Comparison of ENCODE assay signal across 8 mouse cellular contexts in genomic region chr16:95585541-95586310, GRCm38 (mm10). TPM values are rescaled to one million over a fixed set of nuclear protein-coding genes. Genes with fewer than 3 reads are reported as not detected.
DNase-seq lines count a peak whose midpoint lies in the region; ATAC-seq and TF ChIP-seq lines count a peak whose summit lies in the region.

No protein-coding gene starts in this region.

- no peaks in the 10 kb centered on the region for H3K27me3 ChIP-seq in ES-Bruce4 (ENCODE audit: control insufficient read depth, insufficient read depth, low read length, poor library complexity, severe bottlenecking)
- peaks cover 23% of the 10 kb centered on the region for H3K27me3 ChIP-seq in forebrain, embryonic 11.5 days (ENCODE audit: control insufficient read depth, insufficient read depth, low read length)
- peaks cover 15% of the 10 kb centered on the region for H3K27me3 ChIP-seq in hindbrain, embryonic 16.5 days (replicated peaks; ENCODE audit: control insufficient read depth, insufficient read depth, low read length)
- peaks cover 47% of the 10 kb centered on the region for H3K27me3 ChIP-seq in liver, embryonic 11.5 days (replicated peaks; ENCODE audit: control insufficient read depth, insufficient read depth, low read length)
- H3K27me3 ChIP-seq in midbrain, embryonic 16.5 days (ENCODE audit: control insufficient read depth, insufficient read depth, low read depth, low read length) = peaks cover 20% of the 10 kb centered on the region
- no peaks in the 10 kb centered on the region; the same call in 1 of the 2 replicates for H3K27me3 ChIP-seq in stomach, postnatal 0 days (ENCODE audit: control insufficient read depth, insufficient read depth, low read length)

- peak overlapping the region; percentile 61 for H3K4me3 ChIP-seq in ES-Bruce4 (ENCODE audit: low read depth, low read length)
- peak overlapping the region; percentile 43 for H3K4me3 ChIP-seq in forebrain, embryonic 11.5 days (ENCODE audit: low read depth, low read length)
- peak overlapping the region; percentile 50 for H3K4me3 ChIP-seq in hindbrain, embryonic 16.5 days (ENCODE audit: low read length)
- peak overlapping the region; percentile 43 for H3K4me3 ChIP-seq in liver, embryonic 11.5 days (ENCODE audit: low read depth, low read length)
- peak overlapping the region; percentile 47 for H3K4me3 ChIP-seq in midbrain, embryonic 16.5 days (ENCODE audit: low read depth, low read length)
- peak overlapping the region; percentile 41 for H3K4me3 ChIP-seq in stomach, postnatal 0 days (ENCODE audit: low read depth, low read length)

- no peak for TF ChIP-seq CTCF in ES-Bruce4 (IDR thresholded peaks at IDR 0.05; ENCODE audit: low read depth, low read length)
- TF ChIP-seq CTCF in stomach, postnatal 0 days (IDR thresholded peaks at IDR 0.05; ENCODE audit: low read depth) = peak; percentile 62

- H3K27ac ChIP-seq in ES-Bruce4 (ENCODE audit: insufficient read depth, low read length) = no peak overlapping the region
- H3K27ac ChIP-seq in forebrain, embryonic 11.5 days (ENCODE audit: low read depth, low read length) = no peak overlapping the region
- no peak overlapping the region for H3K27ac ChIP-seq in hindbrain, embryonic 16.5 days (ENCODE audit: low read depth, low read length)
- H3K27ac ChIP-seq in liver, embryonic 11.5 days (ENCODE audit: low read depth, low read length) = no peak overlapping the region
- no peak overlapping the region for H3K27ac ChIP-seq in midbrain, embryonic 16.5 days (ENCODE audit: low read length)
- no peak overlapping the region for H3K27ac ChIP-seq in stomach, postnatal 0 days (replicated peaks)

- WGBS in forebrain, embryonic 11.5 days = 0% methylated on average over 36 of the region's 36 CpGs
- WGBS in hindbrain, embryonic 16.5 days = under 1% methylated on average over 35 of the region's 36 CpGs
- WGBS in liver, embryonic 11.5 days = 2% methylated on average over 35 of the region's 36 CpGs
- under 1% methylated on average over 34 of the region's 36 CpGs for WGBS in midbrain, embryonic 16.5 days
- 1% methylated on average over 33 of the region's 36 CpGs for WGBS in stomach, postnatal 0 days

- H3K4me1 ChIP-seq in ES-Bruce4 (ENCODE audit: control insufficient read depth, insufficient read depth, low read length) = no peaks in the 10 kb centered on the region
- H3K4me1 ChIP-seq in forebrain, embryonic 11.5 days (replicated peaks; ENCODE audit: control insufficient read depth, insufficient read depth, low read length) = peaks cover 11% of the 10 kb centered on the region; the same call in 1 of the 2 replicates
- peaks cover 16% of the 10 kb centered on the region for H3K4me1 ChIP-seq in hindbrain, embryonic 16.5 days (ENCODE audit: control insufficient read depth, insufficient read depth, low read depth, low read length)
- H3K4me1 ChIP-seq in liver, embryonic 11.5 days (replicated peaks; ENCODE audit: control insufficient read depth, insufficient read depth, low read length) = peaks cover 3% of the 10 kb centered on the region; the same call in 1 of the 2 replicates
- peaks cover 14% of the 10 kb centered on the region for H3K4me1 ChIP-seq in midbrain, embryonic 16.5 days (ENCODE audit: control insufficient read depth, insufficient read depth, low read length)
- H3K4me1 ChIP-seq in stomach, postnatal 0 days (replicated peaks; ENCODE audit: control insufficient read depth, insufficient read depth) = 0 out of 2 replicates have a peak, but pooled peaks cover 3% of the 10 kb centered on the region

- TF ChIP-seq EP300 in ES-Bruce4 (IDR thresholded peaks at IDR 0.05; ENCODE audit: insufficient read depth, low read depth, low read length) = no peak
- TF ChIP-seq EP300 in stomach, postnatal 0 days (optimal IDR thresholded peaks at IDR 0.05) = no peak

- peak overlapping the region; percentile 87 for H3K4me2 ChIP-seq in forebrain, embryonic 11.5 days (ENCODE audit: low read depth, low read length, severe bottlenecking)
- H3K4me2 ChIP-seq in hindbrain, embryonic 16.5 days (ENCODE audit: low read length) = peak overlapping the region; percentile 89
- peak overlapping the region; percentile 71 for H3K4me2 ChIP-seq in liver, embryonic 11.5 days
- H3K4me2 ChIP-seq in midbrain, embryonic 16.5 days (ENCODE audit: low read length) = peak overlapping the region; percentile 90
- H3K4me2 ChIP-seq in stomach, postnatal 0 days (replicated peaks; ENCODE audit: low read depth) = peak overlapping the region; percentile 65

- H3K36me3 ChIP-seq in ES-Bruce4 (ENCODE audit: control insufficient read depth, insufficient read depth, low read length, poor library complexity, severe bottlenecking) = no peaks in the 10 kb centered on the region
- H3K36me3 ChIP-seq in forebrain, embryonic 11.5 days (ENCODE audit: control insufficient read depth, insufficient read depth, low read length) = no peaks in the 10 kb centered on the region
- no peaks in the 10 kb centered on the region for H3K36me3 ChIP-seq in hindbrain, embryonic 16.5 days (ENCODE audit: control insufficient read depth, insufficient read depth, low read length)
- H3K36me3 ChIP-seq in liver, embryonic 11.5 days (ENCODE audit: control insufficient read depth, insufficient read depth, low read length) = no peaks in the 10 kb centered on the region
- no peaks in the 10 kb centered on the region for H3K36me3 ChIP-seq in midbrain, embryonic 16.5 days (ENCODE audit: control insufficient read depth, insufficient read depth, low read length)
- H3K36me3 ChIP-seq in stomach, postnatal 0 days (ENCODE audit: control insufficient read depth, insufficient read depth, low read length) = no peaks in the 10 kb centered on the region

- H3K9ac ChIP-seq in ES-Bruce4 (ENCODE audit: low read depth, poor library complexity, severe bottlenecking) = 0 out of 2 replicates have a peak overlapping the region, but pooled peaks have one; percentile 11
- H3K9ac ChIP-seq in forebrain, embryonic 11.5 days (ENCODE audit: low read length) = peak overlapping the region; percentile 54
- H3K9ac ChIP-seq in hindbrain, embryonic 16.5 days (ENCODE audit: low read depth, low read length) = peak overlapping the region; percentile 54
- H3K9ac ChIP-seq in liver, embryonic 11.5 days (ENCODE audit: low read depth, low read length) = no peak overlapping the region
- peak overlapping the region; percentile 58 for H3K9ac ChIP-seq in midbrain, embryonic 16.5 days (ENCODE audit: low read depth, low read length)
- H3K9ac ChIP-seq in stomach, postnatal 0 days (ENCODE audit: low read length) = 0 out of 2 replicates have a peak overlapping the region, but pooled peaks have one; percentile 23

- TF ChIP-seq POLR2A in ES-Bruce4 (IDR thresholded peaks at IDR 0.05; ENCODE audit: insufficient read depth, low read length) = no peak

- no peaks in the 10 kb centered on the region for H3K9me3 ChIP-seq in ES-Bruce4 (replicated peaks; ENCODE audit: control insufficient read depth, insufficient read depth, low read length, poor library complexity, severe bottlenecking)
- H3K9me3 ChIP-seq in forebrain, embryonic 11.5 days (ENCODE audit: control insufficient read depth, low read length) = no peaks in the 10 kb centered on the region
- no peaks in the 10 kb centered on the region for H3K9me3 ChIP-seq in hindbrain, embryonic 16.5 days (ENCODE audit: control insufficient read depth, low read length)
- H3K9me3 ChIP-seq in liver, embryonic 11.5 days (ENCODE audit: control insufficient read depth, low read length) = no peaks in the 10 kb centered on the region
- H3K9me3 ChIP-seq in midbrain, embryonic 16.5 days (replicated peaks; ENCODE audit: control insufficient read depth, low read length, poor library complexity, severe bottlenecking) = no peaks in the 10 kb centered on the region; the same call in 1 of the 2 replicates
- H3K9me3 ChIP-seq in stomach, postnatal 0 days (ENCODE audit: control insufficient read depth, low read length) = no peaks in the 10 kb centered on the region

- DNase-seq in adrenal gland, adult 2 months = peak; percentile 35
- DNase-seq in forebrain, embryonic 11.5 days (ENCODE audit: low spot score) = peak; percentile 84
- DNase-seq in liver, embryonic 11.5 days (ENCODE audit: low spot score) = peak; percentile 62
- peak; percentile 66 for DNase-seq in stomach, postnatal 0 days (ENCODE audit: low spot score)
- DNase-seq in spleen, postnatal 14 days (ENCODE audit: low spot score in 2 of 2) = no peak

- peak; percentile 95 for ATAC-seq in forebrain, embryonic 11.5 days (replicated peaks; ENCODE audit: low FRiP score)
- peak; percentile 73 for ATAC-seq in hindbrain, embryonic 16.5 days
- ATAC-seq in liver, embryonic 11.5 days (replicated peaks; ENCODE audit: low FRiP score) = peak; percentile 65
- peak; percentile 86 for ATAC-seq in midbrain, embryonic 16.5 days
- peak; percentile 87 for ATAC-seq in stomach, postnatal 0 days (ENCODE audit: low FRiP score, low TSS enrichment)

RNA-seq across cellular contexts. Expression of gene Erg, which starts 0.7 kb away (rescaled TPM):
- 0.21 and 0.28 TPM in 2 replicates for polyA plus RNA-seq in ES-Bruce4 (2011; ENCODE audit: insufficient read depth, insufficient read length, low read depth, missing spikeins)
- total RNA-seq in adrenal gland, adult 2 months (2021) = 10 to 100 TPM; 14.0 to 18.3 TPM
- 13.8 and 14.2 TPM in 2 replicates for polyA plus RNA-seq in adrenal gland, adult 2 months (2012; rRNA removed)
- polyA plus RNA-seq in forebrain, embryonic 11.5 days (2014; fragmentation: Nextera tagmentation; extraction: Ambion mirVana) = 1.8 and 2.1 TPM in 2 replicates
- polyA plus RNA-seq in hindbrain, embryonic 16.5 days (2015; fragmentation: Nextera tagmentation; extraction: Ambion mirVana) = 1.8 and 2.2 TPM in 2 replicates
- polyA plus RNA-seq in liver, embryonic 11.5 days (2014; fragmentation: Nextera tagmentation; extraction: Ambion mirVana) = 2.2 and 3.8 TPM in 2 replicates
- polyA plus RNA-seq in midbrain, embryonic 16.5 days (2015; fragmentation: Nextera tagmentation; extraction: Ambion mirVana) = 1.3 and 1.4 TPM in 2 replicates
- polyA plus RNA-seq in stomach, postnatal 0 days (2015; fragmentation: Nextera tagmentation; extraction: Ambion mirVana) = 1.3 and 2.1 TPM in 2 replicates

Comparison
In these comparisons a context has a peak if more than half of its experiments do, and no peak if none do; other contexts are left out.
1. DNase-seq: peak in adrenal gland, adult 2 months (single experiment), forebrain, embryonic 11.5 days (single experiment), liver, embryonic 11.5 days (single experiment) and stomach, postnatal 0 days (single experiment); none in spleen, postnatal 14 days (0 of 2).
2. Peak in every context shown above with its lines, with median percentiles within 50 percentile points of each other: H3K4me3 ChIP-seq, ATAC-seq and H3K4me2 ChIP-seq.